Mouse (Mus musculus): ENCODE measurements at regions not wholly inside any gene's neighbourhood (a gene's known extent, or its start where the extent isn't known, plus 50 kb on each side); places are given as distances from the start of the nearest gene placed in this dataset.

GRCm38 (mm10) chr5:52263214-52263613 lies 72.9 kb upstream of the Dhx15 start:
- TF ChIP-seq POLR2A (IDR thresholded peaks at IDR 0.05; ENCODE audit: borderline replicate concordance, extremely low read depth, insufficient read depth, insufficient read length, poor library complexity, severe bottlenecking) (no peak), CTCF (IDR thresholded peaks at IDR 0.05; ENCODE audit: borderline replicate concordance, extremely low read depth, insufficient read depth, insufficient read length) (no peak)
